Mouse (Mus musculus): ENCODE measurements at regions not wholly inside any gene's neighbourhood (a gene's known extent, or its start where the extent isn't known, plus 50 kb on each side); places are given as distances from the start of the nearest gene placed in this dataset.

GRCm38 (mm10) chr3:105151475-105152157 is 85.0 kb downstream of the 4930564D02Rik start:
- no peak overlapping the region for H3K4me2 ChIP-seq (replicated peaks; ENCODE audit: low read depth, low read length, severe bottlenecking)
- WGBS = 11% methylated on average over 11 of the region's 11 CpGs
- DNase-seq (ENCODE audit: low spot score) = peak; percentile 56
- TF ChIP-seq POLR2A (IDR thresholded peaks at IDR 0.05; ENCODE audit: borderline replicate concordance, extremely low read depth, insufficient read depth, insufficient read length) = no peak
- peak; percentile 70 for ATAC-seq (ENCODE audit: low FRiP score, low read depth)
- no peak overlapping the region for H3K27ac ChIP-seq (replicated peaks; ENCODE audit: low read depth, low read length)
- H3K27me3 ChIP-seq (ENCODE audit: control insufficient read depth, insufficient read depth, low read length) = no peaks in the 10 kb centered on the region
- H3K4me1 ChIP-seq (ENCODE audit: control insufficient read depth, insufficient read depth, low read length) = peaks cover 11% of the 10 kb centered on the region
- H3K9ac ChIP-seq (ENCODE audit: low read depth, low read length, severe bottlenecking) = no peak overlapping the region
- no peak overlapping the region for H3K4me3 ChIP-seq (replicated peaks; ENCODE audit: low read length)
- H3K36me3 ChIP-seq (ENCODE audit: control insufficient read depth, insufficient read depth, low read length) = no peaks in the 10 kb centered on the region
- no peaks in the 10 kb centered on the region for H3K9me3 ChIP-seq (ENCODE audit: control insufficient read depth, low read length)

GRCm38 (mm10) chr3:105152158-105152541 is 85.5 kb downstream of the 4930564D02Rik start:
- no peak overlapping the region for H3K4me2 ChIP-seq (replicated peaks; ENCODE audit: low read depth, low read length, severe bottlenecking)

GRCm38 (mm10) chr3:105158376-105158775 is 91.7 kb downstream of the 4930564D02Rik start:
- DNase-seq (ENCODE audit: low spot score) (no peak), ATAC-seq (ENCODE audit: low FRiP score, low read depth) (no peak)
- H3K36me3 ChIP-seq (ENCODE audit: control insufficient read depth, insufficient read depth, low read length) = no peaks in the 10 kb centered on the region
- no peaks in the 10 kb centered on the region for H3K9me3 ChIP-seq (ENCODE audit: control insufficient read depth, low read length)
- no peak for TF ChIP-seq POLR2A (IDR thresholded peaks at IDR 0.05; ENCODE audit: borderline replicate concordance, extremely low read depth, insufficient read depth, insufficient read length)
- 96% methylated on average over 2 of the region's 2 CpGs for WGBS
- H3K4me2 ChIP-seq (replicated peaks; ENCODE audit: low read depth, low read length, severe bottlenecking) = no peak overlapping the region
- no peak overlapping the region for H3K27ac ChIP-seq (replicated peaks; ENCODE audit: low read depth, low read length)
- no peak overlapping the region for H3K4me3 ChIP-seq (replicated peaks; ENCODE audit: low read length)
- H3K4me1 ChIP-seq (ENCODE audit: control insufficient read depth, insufficient read depth, low read length) = no peaks in the 10 kb centered on the region
- no peak overlapping the region for H3K9ac ChIP-seq (ENCODE audit: low read depth, low read length, severe bottlenecking)
- H3K27me3 ChIP-seq (ENCODE audit: control insufficient read depth, insufficient read depth, low read length) = no peaks in the 10 kb centered on the region

More at GRCm38 (mm10) chr3:105152158-105152541, 85.5 kb downstream of the 4930564D02Rik start:
- ATAC-seq (ENCODE audit: low FRiP score, low read depth) (no peak), DNase-seq (ENCODE audit: low spot score) (no peak)
- no peak for TF ChIP-seq POLR2A (IDR thresholded peaks at IDR 0.05; ENCODE audit: borderline replicate concordance, extremely low read depth, insufficient read depth, insufficient read length)
- Histone ChIP-seq H3K27ac (replicated peaks; ENCODE audit: low read depth, low read length) (no peak overlapping the region), H3K9me3 (ENCODE audit: control insufficient read depth, low read length) (no peaks in the 10 kb centered on the region), H3K4me3 (replicated peaks; ENCODE audit: low read length) (no peak overlapping the region), H3K9ac (ENCODE audit: low read depth, low read length, severe bottlenecking) (no peak overlapping the region), H3K4me1 (ENCODE audit: control insufficient read depth, insufficient read depth, low read length) (peaks cover 11% of the 10 kb centered on the region), H3K27me3 (ENCODE audit: control insufficient read depth, insufficient read depth, low read length) (no peaks in the 10 kb centered on the region), H3K36me3 (ENCODE audit: control insufficient read depth, insufficient read depth, low read length) (no peaks in the 10 kb centered on the region)
- 20% methylated on average over 1 of the region's 1 CpGs for WGBS

GRCm38 (mm10) chr3:105165355-105165754 is 98.7 kb downstream of the 4930564D02Rik start:
- no peak overlapping the region for H3K4me2 ChIP-seq (replicated peaks; ENCODE audit: low read depth, low read length, severe bottlenecking)
- H3K4me3 ChIP-seq (replicated peaks; ENCODE audit: low read length) = no peak overlapping the region
- ATAC-seq (ENCODE audit: low FRiP score, low read depth) (no peak), DNase-seq (ENCODE audit: low spot score) (peak; percentile 85)
- H3K27me3 ChIP-seq (ENCODE audit: control insufficient read depth, insufficient read depth, low read length) = no peaks in the 10 kb centered on the region
- H3K36me3 ChIP-seq (ENCODE audit: control insufficient read depth, insufficient read depth, low read length) = no peaks in the 10 kb centered on the region
- H3K4me1 ChIP-seq (ENCODE audit: control insufficient read depth, insufficient read depth, low read length) = no peaks in the 10 kb centered on the region
- no peak overlapping the region for H3K9ac ChIP-seq (ENCODE audit: low read depth, low read length, severe bottlenecking)
- 20% methylated on average over 2 of the region's 2 CpGs for WGBS
- H3K27ac ChIP-seq (replicated peaks; ENCODE audit: low read depth, low read length) = no peak overlapping the region
- no peaks in the 10 kb centered on the region for H3K9me3 ChIP-seq (ENCODE audit: control insufficient read depth, low read length)
- TF ChIP-seq POLR2A (IDR thresholded peaks at IDR 0.05; ENCODE audit: borderline replicate concordance, extremely low read depth, insufficient read depth, insufficient read length) = no peak

- no peaks in the 10 kb centered on the region for H3K36me3 ChIP-seq (ENCODE audit: control insufficient read depth, insufficient read depth, low read length)
- H3K27me3 ChIP-seq (ENCODE audit: control insufficient read depth, insufficient read depth, low read length) = no peaks in the 10 kb centered on the region
- WGBS = 53% methylated on average over 4 of the region's 4 CpGs
- H3K4me1 ChIP-seq (ENCODE audit: control insufficient read depth, insufficient read depth, low read length) = no peaks in the 10 kb centered on the region
- no peak overlapping the region for H3K4me3 ChIP-seq (replicated peaks; ENCODE audit: low read length)
- no peaks in the 10 kb centered on the region for H3K9me3 ChIP-seq (ENCODE audit: control insufficient read depth, low read length)
- no peak overlapping the region for H3K9ac ChIP-seq (ENCODE audit: low read depth, low read length, severe bottlenecking)
- H3K27ac ChIP-seq (replicated peaks; ENCODE audit: low read depth, low read length) = no peak overlapping the region
- H3K4me2 ChIP-seq (replicated peaks; ENCODE audit: low read depth, low read length, severe bottlenecking) = no peak overlapping the region
- no peak for ATAC-seq (ENCODE audit: low FRiP score, low read depth)
- TF ChIP-seq POLR2A (IDR thresholded peaks at IDR 0.05; ENCODE audit: borderline replicate concordance, extremely low read depth, insufficient read depth, insufficient read length) = no peak
- DNase-seq (ENCODE audit: low spot score) = no peak
Observed at GRCm38 (mm10) chr3:105169117-105169516, 102.5 kb downstream of the 4930564D02Rik start.

Measured in limb, embryonic 14.5 days (tissue).